Mouse (Mus musculus): ENCODE results near the gene Naa40. TPM values are rescaled to one million over a fixed set of nuclear protein-coding genes. Genes with fewer than 3 reads are reported as not detected.

Gene Naa40
- polyA plus RNA-seq (2016; fragmentation: Nextera tagmentation; extraction: Ambion mirVana), result 75.9 and 77.6 TPM in 2 replicates

- H3K9ac ChIP-seq, result peak within 1 kb of the TSS; percentile 83
- peak within 1 kb of the TSS; percentile 88 for H3K27ac ChIP-seq
- peaks cover 3% of the 10 kb centered on the region; the same call in 1 of the 2 replicates for H3K27me3 ChIP-seq
- peak within 1 kb of the TSS; percentile 87 for H3K4me2 ChIP-seq (replicated peaks)
- peak; percentile 96 for ATAC-seq (ENCODE audit: low FRiP score)
- 0 out of 2 replicates have a peak, but pooled peaks cover 4% of the 10 kb centered on the region for H3K36me3 ChIP-seq
- H3K4me1 ChIP-seq, result peaks cover 13% of the 10 kb centered on the region
- H3K4me3 ChIP-seq, result peak within 1 kb of the TSS; percentile 73
- H3K9me3 ChIP-seq (replicated peaks), result no peaks in the 10 kb centered on the region
- under 1% methylated on average over 80 of the region's 80 CpGs for WGBS
Observed at GRCm38 (mm10) chr19:7240782-7241690, at the start of gene Naa40. Gene Naa40 (minus strand): TSS chr19:7241183.

GRCm38 (mm10) chr19:7289767-7290166 lies 48.8 kb upstream of the Naa40 start:
- WGBS, result 83% methylated on average over 2 of the region's 2 CpGs
- ATAC-seq (ENCODE audit: low FRiP score), result no peak

GRCm38 (mm10) chr19:7288288-7288687 lies 47.3 kb upstream of the Naa40 start:
- Histone ChIP-seq H3K27ac (no peak overlapping the region), H3K4me2 (replicated peaks) (no peak overlapping the region), H3K9ac (no peak overlapping the region), H3K36me3 (peaks cover 55% of the 10 kb centered on the region), H3K4me3 (no peak overlapping the region), H3K27me3 (no peaks in the 10 kb centered on the region), H3K4me1 (peaks cover 6% of the 10 kb centered on the region; the same call in 1 of the 2 replicates), H3K9me3 (replicated peaks) (no peaks in the 10 kb centered on the region)
- ATAC-seq (ENCODE audit: low FRiP score), result no peak
- 87% methylated on average over 3 of the region's 3 CpGs for WGBS

More at GRCm38 (mm10) chr19:7289767-7290166, 48.8 kb upstream of the Naa40 start:
- H3K4me3 ChIP-seq, result no peak overlapping the region
- no peaks in the 10 kb centered on the region for H3K27me3 ChIP-seq
- peaks cover 41% of the 10 kb centered on the region for H3K36me3 ChIP-seq
- no peak overlapping the region for H3K9ac ChIP-seq
- H3K9me3 ChIP-seq (replicated peaks), result no peaks in the 10 kb centered on the region
- H3K4me2 ChIP-seq (replicated peaks), result no peak overlapping the region
- peaks cover 17% of the 10 kb centered on the region for H3K4me1 ChIP-seq
- no peak overlapping the region for H3K27ac ChIP-seq

- no peak overlapping the region for H3K4me2 ChIP-seq (replicated peaks)
- no peaks in the 10 kb centered on the region for H3K9me3 ChIP-seq (replicated peaks)
- H3K36me3 ChIP-seq, result peaks cover 71% of the 10 kb centered on the region
- WGBS, result 93% methylated on average over 12 of the region's 12 CpGs
- no peak overlapping the region for H3K27ac ChIP-seq
- H3K4me1 ChIP-seq, result peaks cover 2% of the 10 kb centered on the region; the same call in 1 of the 2 replicates
- H3K4me3 ChIP-seq, result no peak overlapping the region
- H3K9ac ChIP-seq, result no peak overlapping the region
- H3K27me3 ChIP-seq, result no peaks in the 10 kb centered on the region
- ATAC-seq (ENCODE audit: low FRiP score), result no peak
Observed at GRCm38 (mm10) chr19:7286563-7287315, 45.8 kb upstream of the Naa40 start.

GRCm38 (mm10) chr19:7280557-7281330 lies 39.8 kb upstream of the Naa40 start:
- Histone ChIP-seq H3K36me3 (peaks cover 82% of the 10 kb centered on the region), H3K27me3 (no peaks in the 10 kb centered on the region), H3K27ac (0 out of 2 replicates have a peak overlapping the region, but pooled peaks have one; percentile 35), H3K4me3 (no peak overlapping the region), H3K4me1 (peaks cover 32% of the 10 kb centered on the region), H3K9me3 (replicated peaks) (no peaks in the 10 kb centered on the region), H3K9ac (peak overlapping the region; percentile 36; the same call in 1 of the 2 replicates), H3K4me2 (replicated peaks) (no peak overlapping the region)
- WGBS, result 87% methylated on average over 18 of the region's 18 CpGs
- no peak for ATAC-seq (ENCODE audit: low FRiP score)

GRCm38 (mm10) chr19:7279114-7279513 lies 38.1 kb upstream of the Naa40 start:
- 43% methylated on average over 6 of the region's 6 CpGs for WGBS
- H3K4me3 ChIP-seq, result no peak overlapping the region
- peaks cover 47% of the 10 kb centered on the region for H3K4me1 ChIP-seq
- peak; percentile 31 for ATAC-seq (ENCODE audit: low FRiP score)
- H3K9me3 ChIP-seq (replicated peaks), result no peaks in the 10 kb centered on the region
- peak overlapping the region; percentile 33 for H3K9ac ChIP-seq
- H3K4me2 ChIP-seq (replicated peaks), result no peak overlapping the region
- no peaks in the 10 kb centered on the region for H3K27me3 ChIP-seq
- H3K27ac ChIP-seq, result peak overlapping the region; percentile 77
- H3K36me3 ChIP-seq, result peaks cover 82% of the 10 kb centered on the region

GRCm38 (mm10) chr19:7278200-7278906 lies 37.4 kb upstream of the Naa40 start:
- ATAC-seq (ENCODE audit: low FRiP score), result no peak
- 74% methylated on average over 6 of the region's 6 CpGs for WGBS
- peak overlapping the region; percentile 77 for H3K27ac ChIP-seq
- no peak overlapping the region for H3K4me3 ChIP-seq
- H3K36me3 ChIP-seq, result peaks cover 82% of the 10 kb centered on the region
- no peaks in the 10 kb centered on the region for H3K27me3 ChIP-seq
- peaks cover 52% of the 10 kb centered on the region for H3K4me1 ChIP-seq
- H3K9ac ChIP-seq, result peak overlapping the region; percentile 33; the same call in 1 of the 2 replicates
- H3K4me2 ChIP-seq (replicated peaks), result no peak overlapping the region
- H3K9me3 ChIP-seq (replicated peaks), result no peaks in the 10 kb centered on the region

GRCm38 (mm10) chr19:7276796-7277195 lies 35.8 kb upstream of the Naa40 start:
- no peak for ATAC-seq (ENCODE audit: low FRiP score)
- Histone ChIP-seq H3K4me3 (no peak overlapping the region), H3K27ac (peak overlapping the region; percentile 79), H3K9ac (no peak overlapping the region), H3K4me2 (replicated peaks) (no peak overlapping the region), H3K36me3 (peaks cover 82% of the 10 kb centered on the region), H3K4me1 (peaks cover 55% of the 10 kb centered on the region), H3K9me3 (replicated peaks) (no peaks in the 10 kb centered on the region), H3K27me3 (no peaks in the 10 kb centered on the region)
- 77% methylated on average over 7 of the region's 7 CpGs for WGBS

GRCm38 (mm10) chr19:7276053-7276659 lies 35.2 kb upstream of the Naa40 start:
- Histone ChIP-seq H3K27me3 (no peaks in the 10 kb centered on the region), H3K9me3 (replicated peaks) (no peaks in the 10 kb centered on the region), H3K36me3 (peaks cover 82% of the 10 kb centered on the region), H3K4me2 (replicated peaks) (0 out of 2 replicates have a peak overlapping the region, but pooled peaks have one; percentile 7), H3K9ac (0 out of 2 replicates have a peak overlapping the region, but pooled peaks have one; percentile 9), H3K4me1 (peaks cover 61% of the 10 kb centered on the region), H3K27ac (peak overlapping the region; percentile 79), H3K4me3 (no peak overlapping the region)
- ATAC-seq (ENCODE audit: low FRiP score), result peak; percentile 39
- WGBS, result 39% methylated on average over 7 of the region's 7 CpGs

GRCm38 (mm10) chr19:7275131-7275789 lies 34.3 kb upstream of the Naa40 start:
- H3K4me1 ChIP-seq, result peaks cover 65% of the 10 kb centered on the region
- no peaks in the 10 kb centered on the region for H3K27me3 ChIP-seq
- H3K4me2 ChIP-seq (replicated peaks), result no peak overlapping the region
- H3K4me3 ChIP-seq, result no peak overlapping the region
- ATAC-seq (ENCODE audit: low FRiP score), result no peak
- peak overlapping the region; percentile 79 for H3K27ac ChIP-seq
- H3K9me3 ChIP-seq (replicated peaks), result no peaks in the 10 kb centered on the region
- WGBS, result 61% methylated on average over 7 of the region's 7 CpGs
- H3K9ac ChIP-seq, result no peak overlapping the region
- H3K36me3 ChIP-seq, result peaks cover 81% of the 10 kb centered on the region
